Mouse (Mus musculus) midbrain, embryonic 14.5 days (tissue): ENCODE data around the gene Cep97. TPM values are rescaled to one million over a fixed set of nuclear protein-coding genes. Genes with fewer than 3 reads are reported as not detected.

Experiments
- ATAC-seq: fragments of 200-750 bp; cut with Nextera tagmentation; 2 replicates; pipeline ENCODE4 v1.8.0; 2017; ENCODE audit warnings: moderate number of reproducible peaks, moderate library complexity; ENCODE audit not compliant: low FRiP score, low TSS enrichment
- DNase-seq: peaks from one replicate; pipeline ENCODE4 v3.0.0-alpha.2; 2015
- H3K27ac ChIP-seq: fragments of 300-500 bp; sonication (generic); replicated peaks from 2 replicates; pipeline ENCODE4 v1.5.1; 2014; ENCODE audit warnings: mild to moderate bottlenecking, low read depth, low read length, moderate library complexity
- H3K27me3 ChIP-seq: fragments of 300-500 bp; sonication (generic); 2 replicates; pipeline ENCODE4 v1.6.1; 2014; ENCODE audit warnings: low read length, control low read depth, mixed read lengths; ENCODE audit not compliant: control insufficient read depth, insufficient read depth
- H3K36me3 ChIP-seq: fragments of 300-500 bp; sonication (generic); 2 replicates; pipeline ENCODE4 v1.6.1; 2014; ENCODE audit warnings: low read length, control low read depth; ENCODE audit not compliant: control insufficient read depth, insufficient read depth
- H3K4me1 ChIP-seq: fragments of 300-500 bp; sonication (generic); 2 replicates; pipeline ENCODE4 v1.6.1; 2014; ENCODE audit warnings: mild to moderate bottlenecking, antibody characterized with exemption, low read length, control low read depth; ENCODE audit not compliant: control insufficient read depth, insufficient read depth
- H3K4me2 ChIP-seq: fragments of 300-500 bp; sonication (generic); 2 replicates; pipeline ENCODE4 v1.6.1; 2014; ENCODE audit warnings: mild to moderate bottlenecking, low read length, moderate library complexity
- H3K4me3 ChIP-seq: fragments of 300-500 bp; sonication (generic); replicated peaks from 2 replicates; pipeline ENCODE4 v1.5.1; 2014; ENCODE audit warnings: low read depth, low read length
- H3K9ac ChIP-seq: fragments of 300-500 bp; sonication (generic); replicated peaks from 2 replicates; pipeline ENCODE4 v1.6.1; 2014; ENCODE audit warnings: mild to moderate bottlenecking, low read length, moderate library complexity
- H3K9me3 ChIP-seq: fragments of 300-500 bp; sonication (generic); 2 replicates; pipeline ENCODE4 v1.6.1; 2016; ENCODE audit warnings: low read length, control low read depth, mixed read lengths; ENCODE audit not compliant: control insufficient read depth
- WGBS: fragments of 180-500 bp; shearing (Covaris S2); extraction: QIAGEN DNeasy Blood & Tissue Kit; methylation state at CpG from one replicate; pipeline ENCODE4 v1.1.7; 2014; 5-methylcytosine and 5-hydroxymethylcytosine counted together
- polyA plus RNA-seq: library from polyadenylated mRNA; unstranded; fragments of >200 nt; fragmentation: Nextera tagmentation; extraction: Ambion mirVana; gene quantifications from 2 replicates; pipeline ENCODE4 v1.2.1, GENCODE M21; 2014

The Cep97 gene
- polyA plus RNA-seq, 1 experiment from 2014 or later: 20.8 TPM

- under 1% methylated on average over 73 of the region's 74 CpGs for WGBS
- Histone ChIP-seq H3K4me2 (peak within 1 kb of the TSS; percentile 82), H3K4me1 (peaks cover 12% of the 10 kb centered on the region), H3K27me3 (no peaks in the 10 kb centered on the region), H3K36me3 (peaks cover 5% of the 10 kb centered on the region; the same call in 1 of the 2 replicates), H3K9me3 (no peaks in the 10 kb centered on the region), H3K27ac (peak within 1 kb of the TSS; percentile 86), H3K4me3 (peak within 1 kb of the TSS; percentile 80), H3K9ac (peak within 1 kb of the TSS; percentile 89)
- DNase-seq (peak; percentile 92), ATAC-seq (peak; percentile 96)
Observed at GRCm38 (mm10) chr16:55894893-55895650, 39.6 kb downstream of the Cep97 start, which contains the start of gene Nxpe3. Nxpe3 (minus strand) TSS chr16:55895285.

DNA sequence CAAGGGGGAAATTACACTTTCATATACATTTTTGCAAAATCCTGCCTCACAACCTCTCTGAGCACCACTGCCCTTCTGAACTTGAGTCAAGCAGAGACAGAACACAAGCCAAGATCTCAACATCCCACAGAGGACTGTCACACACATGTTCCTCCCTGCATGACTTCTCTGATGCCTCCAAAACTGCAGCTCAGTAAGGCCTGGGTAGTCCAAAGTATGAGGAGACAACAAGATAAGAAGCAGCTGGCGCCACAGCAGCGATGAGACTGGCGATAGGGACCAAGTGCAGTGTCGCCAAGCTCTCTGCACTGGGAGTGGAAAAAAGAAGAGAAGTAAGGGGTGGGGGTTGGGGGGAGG lies 40.1 kb downstream of the Cep97 start:
- Histone ChIP-seq H3K9me3 (no peaks in the 10 kb centered on the region), H3K27ac (peak overlapping the region; percentile 86), H3K4me3 (peak overlapping the region; percentile 80), H3K4me2 (peak overlapping the region; percentile 82), H3K4me1 (peaks cover 12% of the 10 kb centered on the region), H3K27me3 (no peaks in the 10 kb centered on the region), H3K36me3 (peaks cover 8% of the 10 kb centered on the region; the same call in 1 of the 2 replicates), H3K9ac (peak overlapping the region; percentile 89)
- 1% methylated on average over 4 of the region's 4 CpGs for WGBS
- DNase-seq: no peak
- ATAC-seq: no peak

GRCm38 (mm10) chr16:55893410-55894107 lies 41.1 kb downstream of the Cep97 start:
- no peaks in the 10 kb centered on the region for H3K27me3 ChIP-seq
- H3K4me3 ChIP-seq: no peak overlapping the region
- peaks cover 12% of the 10 kb centered on the region for H3K4me1 ChIP-seq
- H3K36me3 ChIP-seq: peaks cover 10% of the 10 kb centered on the region
- no peak for ATAC-seq
- no peak overlapping the region for H3K9ac ChIP-seq
- no peak for DNase-seq
- H3K9me3 ChIP-seq: no peaks in the 10 kb centered on the region
- H3K4me2 ChIP-seq: peak overlapping the region; percentile 82
- H3K27ac ChIP-seq: no peak overlapping the region
- WGBS: 88% methylated on average over 8 of the region's 8 CpGs

DNA sequence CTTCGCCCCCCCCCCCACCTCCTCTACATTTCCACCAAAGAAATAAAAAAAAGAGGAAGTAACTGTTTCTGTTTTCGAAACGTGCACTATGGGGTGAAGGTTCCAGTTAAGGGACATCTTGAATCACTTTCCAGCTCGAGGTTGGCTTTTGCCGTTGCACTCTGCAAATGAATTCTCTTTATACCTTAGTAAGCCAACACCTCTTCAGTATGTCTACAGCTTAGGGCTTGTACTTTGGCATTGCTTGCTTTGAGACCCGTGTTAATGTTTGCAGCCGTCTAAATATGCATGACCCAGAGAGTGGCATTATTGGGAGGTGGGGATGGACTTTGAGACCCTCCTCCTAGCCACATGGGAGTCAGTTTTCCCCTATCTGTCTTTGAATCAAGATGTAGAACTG lies 42.2 kb downstream of the Cep97 start:
- ATAC-seq (no peak), DNase-seq (no peak)
- H3K9me3 ChIP-seq: no peaks in the 10 kb centered on the region
- 84% methylated on average over 6 of the region's 7 CpGs for WGBS
- no peak overlapping the region for H3K4me2 ChIP-seq
- peaks cover 17% of the 10 kb centered on the region for H3K36me3 ChIP-seq
- no peak overlapping the region for H3K4me3 ChIP-seq
- H3K27me3 ChIP-seq: no peaks in the 10 kb centered on the region
- no peak overlapping the region for H3K27ac ChIP-seq
- peaks cover 12% of the 10 kb centered on the region for H3K4me1 ChIP-seq
- no peak overlapping the region for H3K9ac ChIP-seq

- no peak overlapping the region for H3K4me3 ChIP-seq
- no peaks in the 10 kb centered on the region for H3K27me3 ChIP-seq
- no peak overlapping the region for H3K27ac ChIP-seq
- 97% methylated on average over 7 of the region's 7 CpGs for WGBS
- DNase-seq: no peak
- no peak overlapping the region for H3K4me2 ChIP-seq
- H3K36me3 ChIP-seq: peaks cover 17% of the 10 kb centered on the region
- H3K9ac ChIP-seq: no peak overlapping the region
- H3K4me1 ChIP-seq: peaks cover 12% of the 10 kb centered on the region
- no peaks in the 10 kb centered on the region for H3K9me3 ChIP-seq
- ATAC-seq: no peak
Observed at GRCm38 (mm10) chr16:55891346-55891745, 43.3 kb downstream of the Cep97 start.

DNA sequence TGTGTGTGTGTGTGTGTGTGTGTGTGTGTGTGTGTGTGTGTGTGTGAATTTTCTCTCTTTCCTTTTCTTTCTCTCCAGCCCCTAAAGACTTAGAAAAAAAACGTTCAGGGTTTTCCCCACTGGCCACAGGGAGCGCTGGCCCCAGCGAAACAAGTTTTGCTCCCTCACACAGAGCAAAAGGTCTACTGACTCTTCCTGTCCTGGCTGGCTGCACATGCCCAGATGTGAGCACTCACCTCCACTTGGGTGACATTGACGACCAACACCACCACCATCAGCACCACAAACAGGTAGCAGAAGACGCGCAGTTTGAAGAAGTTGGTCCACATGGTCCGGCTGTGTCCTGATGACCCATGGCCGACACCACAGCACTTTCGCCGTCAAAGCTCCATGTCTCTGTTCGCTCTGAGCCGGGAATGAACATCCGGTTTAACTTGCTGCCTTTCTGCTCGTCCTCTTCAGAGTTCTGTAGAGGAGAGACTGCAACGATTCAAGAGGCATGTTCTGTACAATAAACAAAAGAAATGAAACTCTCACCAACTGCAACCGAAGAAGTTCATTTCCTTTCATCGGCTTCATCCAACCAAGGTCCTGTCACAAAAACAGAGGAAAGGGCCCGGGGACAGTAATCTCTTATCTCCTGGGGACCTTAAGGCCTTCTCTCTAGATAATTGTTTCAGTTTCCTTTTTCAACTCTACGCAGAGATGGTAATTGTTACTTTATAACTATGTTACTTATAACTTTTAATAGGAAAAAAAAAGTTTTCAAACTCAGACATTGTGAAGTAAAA lies 44.1 kb downstream of the Cep97 start:
- no peak overlapping the region for H3K4me2 ChIP-seq
- no peak overlapping the region for H3K27ac ChIP-seq
- no peaks in the 10 kb centered on the region for H3K9me3 ChIP-seq
- peaks cover 12% of the 10 kb centered on the region for H3K4me1 ChIP-seq
- peaks cover 17% of the 10 kb centered on the region for H3K36me3 ChIP-seq
- no peaks in the 10 kb centered on the region for H3K27me3 ChIP-seq
- no peak overlapping the region for H3K4me3 ChIP-seq
- ATAC-seq: no peak
- no peak for DNase-seq
- WGBS: 93% methylated on average over 19 of the region's 19 CpGs
- no peak overlapping the region for H3K9ac ChIP-seq

DNA sequence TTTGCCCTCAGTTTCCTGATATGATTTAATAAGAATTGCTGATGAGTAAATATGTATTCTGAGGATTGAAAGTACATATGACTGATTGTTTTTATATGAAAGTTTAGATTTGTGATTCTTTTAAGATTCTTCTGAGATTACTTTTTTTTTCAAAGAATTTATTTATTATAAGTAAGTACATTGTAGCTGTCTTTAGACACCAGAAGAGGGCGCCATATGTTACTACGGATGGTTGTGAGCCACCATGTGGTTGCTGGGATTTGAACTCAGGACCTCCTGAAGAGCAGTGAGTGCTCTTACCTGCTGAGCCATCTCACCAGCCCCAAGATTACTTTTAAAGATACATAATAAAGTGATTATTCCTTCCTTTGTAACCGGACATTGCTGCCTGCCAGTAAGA lies 45.2 kb downstream of the Cep97 start:
- ATAC-seq: no peak
- no peak for DNase-seq
- WGBS: 92% methylated on average over 3 of the region's 3 CpGs
- H3K4me3 ChIP-seq: no peak overlapping the region
- peaks cover 17% of the 10 kb centered on the region for H3K36me3 ChIP-seq
- H3K9me3 ChIP-seq: no peaks in the 10 kb centered on the region
- no peak overlapping the region for H3K9ac ChIP-seq
- H3K4me2 ChIP-seq: no peak overlapping the region
- H3K27ac ChIP-seq: no peak overlapping the region
- no peaks in the 10 kb centered on the region for H3K27me3 ChIP-seq
- H3K4me1 ChIP-seq: peaks cover 11% of the 10 kb centered on the region

- Histone ChIP-seq H3K4me1 (0 out of 2 replicates have a peak, but pooled peaks cover 2% of the 10 kb centered on the region), H3K4me2 (no peak overlapping the region), H3K36me3 (peaks cover 17% of the 10 kb centered on the region), H3K4me3 (no peak overlapping the region), H3K9ac (no peak overlapping the region), H3K27me3 (no peaks in the 10 kb centered on the region), H3K9me3 (no peaks in the 10 kb centered on the region), H3K27ac (no peak overlapping the region)
- DNase-seq (no peak), ATAC-seq (no peak)
- 93% methylated on average over 3 of the region's 3 CpGs for WGBS
Observed at GRCm38 (mm10) chr16:55888584-55888960, 46.1 kb downstream of the Cep97 start.
